Mouse (Mus musculus) stomach, postnatal 0 days (tissue): ENCODE measurements around the gene Zfp94. TPM values are rescaled to one million over a fixed set of nuclear protein-coding genes. Genes with fewer than 3 reads are reported as not detected.
A peak's percentile ranks its signal among the peaks of the same experiment; 100 is the strongest.

Experiments
- ATAC-seq: fragments of 200-750 bp; cut with Nextera tagmentation; 2 replicates; pipeline ENCODE4 v1.8.0; 2017; ENCODE audit not compliant: low FRiP score, low TSS enrichment
- DNase-seq: peaks from one replicate; pipeline ENCODE4 v3.0.0-alpha.2; 2016; ENCODE audit warnings: low spot score
- H3K27ac ChIP-seq: fragments of 300-500 bp; sonication (generic); replicated peaks from 2 replicates; pipeline ENCODE4 v1.5.1; 2014; ENCODE audit warnings: mild to moderate bottlenecking, control low read depth
- H3K27me3 ChIP-seq: fragments of 300-500 bp; sonication (generic); 2 replicates; pipeline ENCODE4 v1.6.1; 2014; ENCODE audit warnings: low read length; ENCODE audit not compliant: control insufficient read depth, insufficient read depth
- H3K36me3 ChIP-seq: fragments of 300-500 bp; sonication (generic); 2 replicates; pipeline ENCODE4 v1.6.1; 2014; ENCODE audit warnings: low read length, mixed read lengths; ENCODE audit not compliant: control insufficient read depth, insufficient read depth
- H3K4me1 ChIP-seq: fragments of 300-500 bp; sonication (generic); replicated peaks from 2 replicates; pipeline ENCODE4 v1.6.1; 2014; ENCODE audit warnings: antibody characterized with exemption; ENCODE audit not compliant: control insufficient read depth, insufficient read depth
- H3K4me2 ChIP-seq: fragments of 300-500 bp; sonication (generic); replicated peaks from 2 replicates; pipeline ENCODE4 v1.6.1; 2014; ENCODE audit warnings: low read depth, mild to moderate bottlenecking, control low read depth, moderate library complexity
- H3K4me3 ChIP-seq: fragments of 300-500 bp; sonication (generic); 2 replicates; pipeline ENCODE4 v1.5.1; 2014; ENCODE audit warnings: low read depth, low read length, control low read depth
- H3K9ac ChIP-seq: fragments of 300-500 bp; sonication (generic); 2 replicates; pipeline ENCODE4 v1.6.1; 2014; ENCODE audit warnings: mild to moderate bottlenecking, low read length, control low read depth, mixed read lengths
- H3K9me3 ChIP-seq: fragments of 300-500 bp; sonication (generic); 2 replicates; pipeline ENCODE4 v1.6.1; 2016; ENCODE audit warnings: low read length; ENCODE audit not compliant: control insufficient read depth
- CTCF ChIP-seq: IDR thresholded peaks from 2 replicates; pipeline ENCODE4 v1.5.1; 2016; ENCODE audit warnings: antibody characterized with exemption, low read depth, mild to moderate bottlenecking, moderate library complexity
- EP300 ChIP-seq: optimal IDR thresholded peaks from 2 replicates; pipeline ENCODE3; 2016; ENCODE audit warnings: antibody characterized with exemption
- WGBS: fragments of 180-500 bp; shearing (Covaris S2); extraction: QIAGEN DNeasy Blood & Tissue Kit; methylation state at CpG from one replicate; pipeline ENCODE4 v1.1.7; 2014; 5-methylcytosine and 5-hydroxymethylcytosine counted together
- polyA plus RNA-seq: library from polyadenylated mRNA; unstranded; fragments of >200 nt; fragmentation: Nextera tagmentation; extraction: Ambion mirVana; gene quantifications from 2 replicates; pipeline ENCODE4 v1.2.1, GENCODE M21; 2015

Zfp94 gene
- 4.8 and 5.5 TPM in 2 replicates for polyA plus RNA-seq

- peak within 1 kb of the TSS; percentile 75 for H3K27ac ChIP-seq
- no peaks in the 10 kb centered on the region for H3K27me3 ChIP-seq
- H3K4me1 ChIP-seq: no peaks in the 10 kb centered on the region
- peak within 1 kb of the TSS; percentile 58 for H3K4me3 ChIP-seq
- H3K4me2 ChIP-seq: peak within 1 kb of the TSS; percentile 83
- DNase-seq: peak; percentile 95
- WGBS: under 1% methylated on average over 33 of the region's 33 CpGs
- no peaks in the 10 kb centered on the region for H3K36me3 ChIP-seq
- TF ChIP-seq EP300 (no peak), CTCF (no peak)
- H3K9me3 ChIP-seq: no peaks in the 10 kb centered on the region
- H3K9ac ChIP-seq: peak within 1 kb of the TSS; percentile 63
- ATAC-seq: peak; percentile 96
These were observed at the start of gene Zfp94 for GRCm38 (mm10) chr7:24316567-24317092. TSS of gene Zfp94 (minus strand) at chr7:24316666.

DNA sequence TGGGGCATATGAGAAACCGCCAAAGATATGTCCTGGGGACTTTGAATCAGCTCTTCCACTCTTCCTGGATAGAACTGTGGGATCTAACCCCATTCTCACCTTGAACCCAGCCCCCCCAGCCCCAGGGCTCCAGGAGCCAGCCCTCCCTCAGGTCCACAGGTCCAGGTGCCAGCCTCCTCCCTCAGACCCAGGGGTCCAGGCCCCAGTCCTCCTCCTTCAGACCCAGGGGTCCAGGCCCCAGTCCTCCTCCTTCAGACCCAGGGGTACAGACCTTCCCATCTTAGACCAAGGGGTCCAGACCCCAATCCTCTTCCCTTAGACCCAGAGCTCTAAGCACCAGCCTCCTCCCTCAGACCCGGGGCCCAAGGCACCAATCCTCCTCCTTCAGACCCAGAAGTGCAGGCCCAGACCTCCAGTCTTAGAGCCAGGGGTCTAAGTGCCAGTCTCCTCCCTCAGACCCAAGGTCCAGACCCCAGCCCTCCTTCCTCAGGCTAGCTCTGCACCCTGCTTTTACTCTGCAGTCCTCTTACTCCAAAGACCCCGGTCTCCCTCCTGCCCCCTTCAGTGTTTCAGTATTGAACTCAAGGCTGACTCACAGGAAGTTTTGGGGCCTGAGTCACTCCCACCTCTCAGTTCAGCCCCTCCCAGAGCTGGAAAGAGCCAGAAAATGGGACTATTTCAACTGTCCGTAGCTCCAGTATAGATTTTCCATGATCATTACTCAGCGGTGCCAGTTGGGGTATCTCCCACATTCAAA is 49.0 kb upstream of the Zfp94 start:
- Histone ChIP-seq H3K4me1 (no peaks in the 10 kb centered on the region), H3K9me3 (no peaks in the 10 kb centered on the region), H3K4me3 (no peak overlapping the region), H3K4me2 (no peak overlapping the region), H3K36me3 (no peaks in the 10 kb centered on the region), H3K9ac (0 out of 2 replicates have a peak overlapping the region, but pooled peaks have one; percentile 27), H3K27me3 (no peaks in the 10 kb centered on the region), H3K27ac (no peak overlapping the region)
- ATAC-seq (no peak), DNase-seq (no peak)
- TF ChIP-seq CTCF (no peak), EP300 (no peak)
- 63% methylated on average over 5 of the region's 5 CpGs for WGBS

DNA sequence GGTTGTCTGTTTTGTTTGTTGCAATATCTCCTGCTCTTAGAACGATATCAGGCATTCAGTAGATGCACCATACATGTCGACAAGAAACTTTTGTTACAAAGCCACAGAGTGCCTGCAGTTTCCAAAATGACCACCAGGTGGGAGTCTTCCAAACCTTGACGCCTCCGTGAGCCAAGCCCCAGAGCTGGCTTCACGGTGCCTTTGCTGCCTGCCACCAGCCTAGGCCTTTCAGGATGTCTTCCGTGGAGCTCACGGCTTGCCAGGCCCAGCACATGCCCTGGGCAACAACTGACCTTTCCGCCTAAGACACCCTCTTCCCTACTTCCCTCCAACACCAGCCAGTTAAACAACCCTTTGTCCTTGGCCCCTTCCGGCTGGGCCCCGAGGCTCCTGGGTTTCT is 48.4 kb upstream of the Zfp94 start:
- WGBS: 18% methylated on average over 10 of the region's 10 CpGs
- no peak overlapping the region for H3K27ac ChIP-seq
- ATAC-seq (peak; percentile 66), DNase-seq (peak; percentile 87)
- H3K9ac ChIP-seq: no peak overlapping the region
- no peaks in the 10 kb centered on the region for H3K27me3 ChIP-seq
- TF ChIP-seq CTCF (peak; percentile 93), EP300 (no peak)
- no peaks in the 10 kb centered on the region for H3K4me1 ChIP-seq
- no peaks in the 10 kb centered on the region for H3K36me3 ChIP-seq
- no peaks in the 10 kb centered on the region for H3K9me3 ChIP-seq
- no peak overlapping the region for H3K4me3 ChIP-seq
- no peak overlapping the region for H3K4me2 ChIP-seq

- TF ChIP-seq EP300: no peak
- peak; percentile 70 for TF ChIP-seq CTCF
- Histone ChIP-seq H3K4me1 (no peaks in the 10 kb centered on the region), H3K4me3 (no peak overlapping the region), H3K27me3 (no peaks in the 10 kb centered on the region), H3K9me3 (no peaks in the 10 kb centered on the region), H3K4me2 (no peak overlapping the region), H3K36me3 (no peaks in the 10 kb centered on the region), H3K27ac (no peak overlapping the region), H3K9ac (no peak overlapping the region)
- DNase-seq (peak; percentile 59), ATAC-seq (no peak)
- 28% methylated on average over 6 of the region's 7 CpGs for WGBS
These were observed 46.8 kb upstream of the Zfp94 start for GRCm38 (mm10) chr7:24363228-24363627.

DNA sequence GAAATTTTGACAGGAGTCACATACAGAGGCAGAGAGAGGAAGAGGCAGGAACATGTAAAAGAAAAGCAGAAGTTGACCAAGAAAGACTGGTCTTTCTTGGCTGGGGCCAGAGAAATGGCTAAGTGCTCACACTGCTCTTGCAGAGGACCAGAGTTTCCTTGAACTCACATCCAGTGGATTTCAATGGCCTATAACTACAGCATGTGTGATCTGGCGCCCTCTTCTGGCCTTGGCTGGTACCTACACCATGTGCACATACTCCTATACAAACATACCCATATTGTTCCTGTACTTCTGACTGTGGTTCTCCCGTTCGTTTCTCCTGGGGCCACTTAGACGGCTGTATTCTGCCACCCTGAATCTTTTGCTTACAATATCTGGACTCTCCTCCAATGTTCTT is 44.5 kb upstream of the Zfp94 start:
- Histone ChIP-seq H3K27me3 (no peaks in the 10 kb centered on the region), H3K4me1 (no peaks in the 10 kb centered on the region), H3K9ac (no peak overlapping the region), H3K4me3 (no peak overlapping the region), H3K4me2 (no peak overlapping the region), H3K36me3 (no peaks in the 10 kb centered on the region), H3K27ac (no peak overlapping the region), H3K9me3 (no peaks in the 10 kb centered on the region)
- DNase-seq (no peak), ATAC-seq (no peak)
- 55% methylated on average over 4 of the region's 4 CpGs for WGBS
- no peak for TF ChIP-seq EP300
- peak; percentile 46 for TF ChIP-seq CTCF

GRCm38 (mm10) chr7:24359269-24359668 is 42.8 kb upstream of the Zfp94 start:
- H3K4me2 ChIP-seq: no peak overlapping the region
- 26% methylated on average over 9 of the region's 9 CpGs for WGBS
- no peaks in the 10 kb centered on the region for H3K27me3 ChIP-seq
- DNase-seq (peak; percentile 64), ATAC-seq (0 out of 2 replicates have a peak, but pooled peaks have one; percentile 42)
- TF ChIP-seq EP300 (no peak), CTCF (no peak)
- H3K9me3 ChIP-seq: no peaks in the 10 kb centered on the region
- H3K36me3 ChIP-seq: no peaks in the 10 kb centered on the region
- H3K4me3 ChIP-seq: no peak overlapping the region
- no peak overlapping the region for H3K27ac ChIP-seq
- H3K9ac ChIP-seq: no peak overlapping the region
- H3K4me1 ChIP-seq: no peaks in the 10 kb centered on the region
